Comparison of ENCODE assay signal across 13 mouse cellular contexts in genomic region chr8:125428979-125429690, GRCm38 (mm10).
DNase-seq lines count a peak whose midpoint lies in the region; ATAC-seq and TF ChIP-seq lines count a peak whose summit lies in the region.
"Had no signal": no experiment of that assay in that cellular context is flagged by ENCODE, and none has a peak within 500 bp of the region (broad histone marks: within the 10 kb centered on the region; RNA-seq: fewer than 3 reads in every experiment).

No protein-coding gene starts in this region.

- H3K9ac ChIP-seq in kidney, embryonic 14.5 days (ENCODE audit: low read depth, low read length), result no peak overlapping the region
- H3K9ac ChIP-seq in hindbrain, embryonic 16.5 days (ENCODE audit: low read depth, low read length), result no peak overlapping the region
- H3K9ac ChIP-seq: hindbrain, embryonic 15.5 days; liver, embryonic 14.5 days had no signal

- no peaks in the 10 kb centered on the region for H3K9me3 ChIP-seq in kidney, embryonic 14.5 days (ENCODE audit: control insufficient read depth, low read length)
- H3K9me3 ChIP-seq in forebrain, embryonic 10.5 days, result no peaks in the 10 kb centered on the region
- no peaks in the 10 kb centered on the region for H3K9me3 ChIP-seq in hindbrain, embryonic 16.5 days (ENCODE audit: control insufficient read depth, low read length)
- H3K9me3 ChIP-seq: hindbrain, embryonic 15.5 days had no signal

- TF ChIP-seq POLR2A in kidney, adult 2 months (IDR thresholded peaks at IDR 0.05; ENCODE audit: low read depth, low read length), result no peak

- no peak for TF ChIP-seq CTCF in kidney, adult 2 months (conservative IDR thresholded peaks at IDR 0.05; ENCODE audit: insufficient read depth, insufficient read length, low read depth, low read length)

- no peak for ATAC-seq in kidney, embryonic 14.5 days (ENCODE audit: low FRiP score, low TSS enrichment)
- peak; percentile 62; the same call in 1 of the 2 replicates for ATAC-seq in hindbrain, embryonic 16.5 days

- no peaks in the 10 kb centered on the region for H3K36me3 ChIP-seq in kidney, adult 2 months (ENCODE audit: control insufficient read depth, insufficient read depth, low read length)
- H3K36me3 ChIP-seq in kidney, embryonic 14.5 days (ENCODE audit: control insufficient read depth, insufficient read depth, low read length), result peaks cover 11% of the 10 kb centered on the region
- peaks cover 43% of the 10 kb centered on the region for H3K36me3 ChIP-seq in forebrain, embryonic 10.5 days (replicated peaks)
- H3K36me3 ChIP-seq in hindbrain, embryonic 16.5 days (ENCODE audit: control insufficient read depth, insufficient read depth, low read length), result peaks cover 12% of the 10 kb centered on the region

- H3K4me2 ChIP-seq in kidney, embryonic 14.5 days (replicated peaks; ENCODE audit: low read depth, low read length), result no peak overlapping the region
- no peak overlapping the region for H3K4me2 ChIP-seq in hindbrain, embryonic 16.5 days (ENCODE audit: low read length)
- H3K4me2 ChIP-seq: hindbrain, embryonic 15.5 days had no signal

- peak; percentile 15 for DNase-seq in kidney, adult 2 months
- peak; percentile 87 for DNase-seq in Muller cell, postnatal 12 days (ENCODE audit: inconsistent ontology term)
- DNase-seq in forebrain, embryonic 10.5 days (ENCODE audit: extremely low spot score, low spot score), result no peak
- no peak for DNase-seq in spleen, adult 18-20 months
- DNase-seq in cerebellum, adult 8-10 months, result no peak
- no peak for DNase-seq in urinary bladder, postnatal 25 days (ENCODE audit: low spot score)
- DNase-seq: adrenal gland, postnatal 36 days; cerebellum, adult 9-11 months had no signal

- no peak overlapping the region for H3K4me3 ChIP-seq in kidney, adult 2 months (ENCODE audit: insufficient read depth, low read depth, low read length)
- H3K4me3 ChIP-seq in kidney, embryonic 14.5 days (ENCODE audit: low read length), result no peak overlapping the region
- no peak overlapping the region for H3K4me3 ChIP-seq in forebrain, embryonic 10.5 days
- H3K4me3 ChIP-seq in hindbrain, embryonic 16.5 days (ENCODE audit: low read length), result no peak overlapping the region
- H3K4me3 ChIP-seq: hindbrain, embryonic 15.5 days had no signal

- H3K27ac ChIP-seq in kidney, adult 2 months (ENCODE audit: insufficient read depth, low read depth, low read length), result no peak overlapping the region
- H3K27ac ChIP-seq in kidney, embryonic 14.5 days (ENCODE audit: low read depth, low read length), result no peak overlapping the region
- peak overlapping the region; percentile 67; the same call in 1 of the 2 replicates for H3K27ac ChIP-seq in forebrain, embryonic 10.5 days
- no peak overlapping the region for H3K27ac ChIP-seq in hindbrain, embryonic 16.5 days (ENCODE audit: low read depth, low read length)
- H3K27ac ChIP-seq: hindbrain, embryonic 15.5 days; kidney, postnatal 0 days; liver, embryonic 14.5 days had no signal

- H3K27me3 ChIP-seq in kidney, adult 2 months (replicated peaks; ENCODE audit: control insufficient read depth, insufficient read depth, low read length), result no peaks in the 10 kb centered on the region
- H3K27me3 ChIP-seq in kidney, embryonic 14.5 days (ENCODE audit: control insufficient read depth, insufficient read depth, low read length), result no peaks in the 10 kb centered on the region
- H3K27me3 ChIP-seq in forebrain, embryonic 10.5 days (ENCODE audit: poor library complexity, severe bottlenecking), result peaks cover 5% of the 10 kb centered on the region; the same call in 1 of the 2 replicates
- peaks cover 2% of the 10 kb centered on the region; the same call in 1 of the 2 replicates for H3K27me3 ChIP-seq in hindbrain, embryonic 16.5 days (replicated peaks; ENCODE audit: control insufficient read depth, insufficient read depth, low read length)
- H3K27me3 ChIP-seq: hindbrain, embryonic 15.5 days had no signal

- 74% methylated on average over 8 of the region's 8 CpGs for WGBS in kidney, adult 2 months
- WGBS in kidney, embryonic 14.5 days, result 67% methylated on average over 8 of the region's 8 CpGs
- 47% methylated on average over 8 of the region's 8 CpGs for WGBS in forebrain, embryonic 10.5 days
- WGBS in hindbrain, embryonic 16.5 days, result 22% methylated on average over 8 of the region's 8 CpGs

- H3K4me1 ChIP-seq in kidney, adult 2 months (ENCODE audit: control insufficient read depth, insufficient read depth, low read length), result no peaks in the 10 kb centered on the region
- peaks cover 3% of the 10 kb centered on the region; the same call in 1 of the 2 replicates for H3K4me1 ChIP-seq in kidney, embryonic 14.5 days (ENCODE audit: control insufficient read depth, insufficient read depth, low read length)
- H3K4me1 ChIP-seq in forebrain, embryonic 10.5 days, result peaks cover 41% of the 10 kb centered on the region
- peaks cover 3% of the 10 kb centered on the region for H3K4me1 ChIP-seq in hindbrain, embryonic 16.5 days (ENCODE audit: control insufficient read depth, insufficient read depth, low read depth, low read length)

Comparison
In these comparisons a context has a peak if more than half of its experiments do, and no peak if none do; other contexts are left out.
1. DNase-seq: peak in kidney, adult 2 months (single experiment) and Muller cell, postnatal 12 days (single experiment); none in forebrain, embryonic 10.5 days (single experiment), spleen, adult 18-20 months (0 of 2), cerebellum, adult 8-10 months (single experiment) and urinary bladder, postnatal 25 days (single experiment).